Mouse (Mus musculus) cerebellum, postnatal 4 days (tissue): ENCODE results near the gene Gse1.

Experiments
- DNase-seq, 2 experiments: peaks; one replicate each; pipeline ENCODE4 v3.0.0; 2022; ENCODE audit warnings: low spot score in 2 of 2, mixed read lengths in 1 of 2

Gse1 gene

DNA sequence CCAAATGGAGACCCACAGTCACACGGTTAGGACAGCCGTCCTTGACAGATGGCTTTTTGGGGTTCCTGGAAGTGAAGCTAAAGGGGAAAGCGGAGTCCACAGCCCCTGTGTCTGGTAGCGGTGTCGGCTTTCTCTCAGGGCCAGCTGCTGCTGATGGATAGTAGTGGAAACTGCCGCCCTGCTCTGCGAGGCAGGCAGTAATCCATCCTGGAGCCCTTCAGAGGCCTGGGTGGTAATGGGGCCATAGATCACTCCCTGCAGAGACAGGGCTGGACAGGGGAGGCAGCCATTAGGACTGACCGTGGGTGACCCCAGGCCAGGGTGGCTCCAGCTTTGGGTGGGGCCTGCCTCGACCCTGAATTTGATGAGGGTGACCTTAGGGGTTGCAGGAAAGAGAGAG is 146.3 kb downstream of the Gse1 start:
- no peak for DNase-seq

- DNase-seq, result no peak
These were observed 146.9 kb downstream of the Gse1 start for GRCm38 (mm10) chr8:120375170-120375569.

- no peak for DNase-seq
These were observed 148.0 kb downstream of the Gse1 start for GRCm38 (mm10) chr8:120376215-120376614.

DNA sequence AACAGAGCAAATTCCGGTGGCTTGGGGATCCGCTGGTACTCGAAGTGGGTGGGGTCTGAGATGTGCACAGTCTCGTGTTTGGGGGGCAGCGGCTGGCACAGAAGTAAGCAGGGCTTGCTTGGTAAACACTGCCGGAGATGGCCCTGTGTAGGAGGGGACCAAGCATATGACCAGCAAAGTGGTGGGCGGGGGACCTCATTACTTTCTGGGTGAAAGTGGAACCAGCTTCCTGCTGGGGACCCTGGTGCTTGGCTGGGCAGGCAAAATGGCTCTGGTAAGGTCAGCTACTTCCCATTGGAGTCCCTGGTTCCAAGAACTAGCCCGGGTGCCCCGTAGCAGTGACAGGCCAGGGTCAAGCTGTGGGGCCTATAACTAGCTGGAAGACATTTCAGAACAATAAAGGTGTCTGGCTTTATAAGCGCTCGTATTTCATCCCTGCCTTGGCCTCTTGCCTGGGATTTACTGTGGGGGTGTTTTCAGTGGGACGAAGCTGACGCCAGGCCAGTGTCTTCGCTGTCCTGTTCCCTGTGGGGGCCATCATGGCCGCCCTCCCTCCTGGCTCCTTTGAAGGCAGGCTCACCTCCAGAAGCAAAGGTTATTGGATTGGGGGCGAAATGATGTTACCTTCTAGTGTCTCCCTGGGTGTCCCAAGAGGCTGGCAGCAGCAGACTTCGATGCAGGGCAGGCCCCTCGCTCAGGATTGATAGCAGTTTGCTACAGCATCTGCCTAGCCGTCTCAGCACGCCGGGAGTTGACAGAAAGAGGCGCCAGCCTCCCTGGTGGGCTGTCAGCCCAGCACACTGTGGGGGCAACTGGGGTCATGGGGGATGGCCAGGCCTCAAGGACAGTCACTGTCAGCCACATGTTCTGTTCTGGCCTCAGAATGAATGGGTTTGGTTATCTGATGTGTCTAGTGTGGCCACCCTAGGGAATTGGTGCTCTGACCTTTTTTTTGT is 148.9 kb downstream of the Gse1 start:
- DNase-seq, result no peak

- no peak for DNase-seq
These were observed 149.5 kb downstream of the Gse1 start for GRCm38 (mm10) chr8:120377803-120378189.

DNA sequence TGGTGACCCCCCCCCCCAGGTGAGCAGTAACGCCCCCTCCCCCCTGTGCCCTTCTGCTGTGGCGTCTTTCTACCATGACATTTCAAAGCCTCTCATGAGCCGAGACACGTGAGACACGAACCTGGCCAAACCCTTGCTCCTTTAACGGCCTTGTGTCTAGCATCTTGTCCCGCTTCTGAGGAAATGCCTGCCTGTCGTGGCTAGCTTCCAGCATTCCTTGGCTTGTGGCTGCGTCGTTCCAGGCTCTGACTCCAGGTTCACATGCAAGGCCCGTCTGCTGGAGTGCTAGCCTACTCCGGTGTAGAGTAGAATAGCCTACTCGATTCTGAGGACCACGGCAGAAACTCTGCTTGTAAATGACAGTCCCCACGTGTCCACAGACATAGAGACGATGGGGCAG is 150.1 kb downstream of the Gse1 start:
- DNase-seq, result no peak

GRCm38 (mm10) chr8:120379015-120379414 is 150.8 kb downstream of the Gse1 start:
- no peak for DNase-seq

GRCm38 (mm10) chr8:120381865-120382264 is 153.6 kb downstream of the Gse1 start:
- no peak for DNase-seq

DNA sequence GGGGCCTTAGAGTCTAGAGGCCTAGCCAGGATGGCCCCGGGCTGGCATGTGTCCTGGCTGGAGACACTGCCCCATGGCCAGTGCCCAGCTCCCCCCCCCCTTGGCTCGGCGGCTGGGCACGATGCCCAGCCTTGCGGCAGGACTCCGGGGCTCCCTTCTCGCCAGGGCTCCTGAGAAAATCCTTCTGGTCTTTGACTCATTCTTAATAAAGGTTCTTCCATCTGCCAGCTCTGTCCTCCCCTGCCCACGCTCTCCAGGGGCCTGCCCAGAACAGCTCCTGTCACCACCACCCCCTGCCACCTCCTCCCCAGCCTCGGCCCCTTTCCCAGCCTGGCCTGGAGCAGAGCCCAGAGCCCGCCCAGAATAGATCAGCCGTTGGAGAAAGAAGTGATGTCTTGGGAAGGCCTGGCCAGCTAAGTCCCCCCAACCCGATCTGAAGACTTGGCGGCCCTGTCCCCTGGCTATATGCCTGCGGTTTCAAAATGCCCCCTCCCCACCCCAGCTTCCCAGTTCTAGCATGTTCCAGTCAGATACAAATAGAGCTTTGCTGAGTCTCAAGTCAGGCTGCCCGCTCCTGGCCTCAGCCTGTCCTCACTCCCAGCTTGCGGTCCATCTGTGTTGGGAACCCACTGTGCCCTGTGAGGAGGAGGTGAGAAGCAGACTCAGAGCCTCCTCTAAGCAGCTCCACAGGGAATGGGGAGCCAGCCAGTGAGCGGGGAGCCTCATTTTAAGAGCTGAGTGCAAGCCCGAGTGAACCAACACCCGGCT is 154.4 kb downstream of the Gse1 start:
- peak; percentile 62 to 91 for DNase-seq

GRCm38 (mm10) chr8:120383204-120383560 is 154.9 kb downstream of the Gse1 start:
- DNase-seq, result no peak

DNA sequence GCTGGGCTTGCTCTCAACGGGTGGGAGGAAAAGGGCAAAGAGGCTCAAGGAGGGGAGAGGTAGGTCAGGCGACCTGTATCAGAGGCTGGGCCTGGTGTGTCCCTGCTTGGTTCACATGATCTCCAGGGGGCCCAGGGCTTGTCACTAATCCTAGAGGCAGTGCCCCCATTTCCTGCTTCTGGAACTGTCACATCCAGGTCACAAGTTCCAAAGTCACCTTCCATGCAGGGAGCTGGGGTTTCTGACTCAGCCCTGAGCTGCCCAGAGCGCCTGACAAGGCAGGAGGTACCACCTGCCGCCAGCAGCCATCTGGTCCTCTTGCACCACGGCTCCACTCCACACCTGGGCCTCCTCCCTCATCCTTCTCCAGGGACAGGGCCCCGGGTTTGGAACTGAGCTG is 155.5 kb downstream of the Gse1 start:
- DNase-seq, result no peak

DNA sequence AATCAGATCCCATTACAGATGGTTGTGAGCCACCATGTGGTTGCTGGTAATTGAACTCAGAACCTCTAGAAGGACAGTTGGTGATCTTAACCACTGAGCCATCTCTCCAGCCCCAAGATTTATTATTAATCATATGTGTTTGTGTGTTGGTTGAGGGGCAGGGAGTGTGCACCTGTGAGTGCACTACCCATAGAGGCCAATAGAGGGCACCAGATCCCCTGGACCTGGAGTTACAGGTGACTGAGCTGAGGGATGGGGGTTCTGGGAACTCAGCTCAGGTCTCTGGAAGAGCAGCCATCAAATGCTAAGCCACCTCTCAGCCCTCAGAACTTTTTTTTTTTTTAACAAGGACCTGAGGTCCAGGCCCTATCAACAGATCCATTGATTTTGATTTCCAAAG is 156.5 kb downstream of the Gse1 start:
- no peak for DNase-seq

- DNase-seq, result no peak
These were observed 160.0 kb downstream of the Gse1 start for GRCm38 (mm10) chr8:120388246-120388645.

DNA sequence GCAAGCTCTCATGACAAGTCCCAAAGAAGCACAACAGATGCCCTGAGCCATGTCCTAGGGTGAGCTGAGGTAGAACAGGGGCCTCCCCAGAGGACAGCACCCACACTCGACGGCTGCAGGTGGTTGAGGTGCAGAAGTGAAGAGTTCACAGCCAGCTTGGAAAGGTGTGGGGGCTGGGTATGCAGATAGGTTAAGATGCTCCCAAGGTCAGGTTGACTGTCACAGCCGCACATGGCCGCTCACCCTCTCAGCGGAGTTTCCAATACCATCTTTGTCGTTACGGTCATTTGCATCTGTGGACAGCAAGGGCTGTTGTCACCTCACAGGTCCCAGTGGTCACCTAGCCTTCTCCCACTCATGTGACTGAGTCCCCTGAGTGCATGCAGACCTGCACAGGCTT is 162.3 kb downstream of the Gse1 start:
- DNase-seq, result no peak

DNA sequence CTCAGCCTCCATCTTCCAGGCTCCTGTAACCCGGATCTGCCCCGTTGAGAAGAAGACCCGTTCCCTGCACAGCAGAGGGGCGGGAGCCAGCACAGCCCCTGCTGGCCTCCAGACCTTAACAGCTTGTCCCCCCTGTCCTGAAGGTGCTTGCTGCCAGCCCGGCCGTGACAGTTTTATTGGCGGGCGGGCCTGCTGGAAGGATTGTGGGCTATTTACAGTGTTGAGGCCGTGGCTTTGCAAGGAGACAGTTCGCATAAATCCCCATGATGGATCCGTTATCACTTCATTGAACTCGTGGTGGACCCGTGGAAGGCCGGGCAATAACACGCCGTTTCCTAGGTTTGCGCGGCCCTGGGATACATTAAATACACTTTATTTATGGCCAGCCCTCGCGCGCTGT is 163.6 kb downstream of the Gse1 start:
- DNase-seq, result no peak

- no peak for DNase-seq
These were observed 164.8 kb downstream of the Gse1 start for GRCm38 (mm10) chr8:120393085-120393484.

GRCm38 (mm10) chr8:120393871-120394275 is 165.6 kb downstream of the Gse1 start:
- DNase-seq, result peak in 1 of 2 experiments; percentile 73

DNA sequence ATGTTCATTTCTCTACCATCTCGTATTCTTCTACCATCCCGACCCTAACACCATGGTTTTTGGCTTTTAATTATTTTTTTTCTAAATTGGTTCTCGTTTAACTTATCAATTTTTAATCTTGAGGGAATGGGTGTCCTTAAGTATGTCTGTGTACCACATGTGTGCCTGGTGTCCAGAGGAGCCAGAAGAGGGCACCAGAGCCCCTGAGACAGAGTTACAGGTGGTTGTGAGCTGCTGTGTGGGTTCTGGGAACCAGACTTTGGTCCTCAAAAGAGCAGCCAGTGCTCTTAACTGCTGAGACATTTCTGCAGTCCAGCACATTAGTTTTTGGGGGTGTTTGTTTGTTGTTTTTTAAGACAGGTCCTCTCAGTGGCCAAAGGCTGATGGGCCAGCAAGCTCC is 167.6 kb downstream of the Gse1 start:
- no peak for DNase-seq

DNA sequence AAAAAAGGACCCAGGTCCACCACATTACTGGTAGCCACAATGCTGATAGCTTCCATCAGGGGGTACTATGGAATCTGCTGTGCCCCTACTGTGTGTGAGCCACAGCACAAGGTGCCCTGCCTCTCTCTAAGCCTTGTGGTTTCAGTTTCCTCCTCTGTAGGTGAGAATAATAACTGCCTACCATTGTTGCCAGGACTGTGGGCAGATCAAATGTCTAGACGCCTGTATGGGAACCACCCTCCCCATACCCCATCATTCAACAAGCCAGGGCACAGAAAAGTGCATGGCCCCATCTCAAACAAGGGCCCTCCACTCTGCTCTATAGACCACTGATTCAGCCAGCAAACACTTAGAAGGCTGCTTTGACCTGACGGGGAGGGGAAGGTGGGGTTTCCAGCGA is 168.5 kb downstream of the Gse1 start:
- no peak for DNase-seq

- DNase-seq, result no peak
These were observed 169.5 kb downstream of the Gse1 start for GRCm38 (mm10) chr8:120397444-120398411.

DNA sequence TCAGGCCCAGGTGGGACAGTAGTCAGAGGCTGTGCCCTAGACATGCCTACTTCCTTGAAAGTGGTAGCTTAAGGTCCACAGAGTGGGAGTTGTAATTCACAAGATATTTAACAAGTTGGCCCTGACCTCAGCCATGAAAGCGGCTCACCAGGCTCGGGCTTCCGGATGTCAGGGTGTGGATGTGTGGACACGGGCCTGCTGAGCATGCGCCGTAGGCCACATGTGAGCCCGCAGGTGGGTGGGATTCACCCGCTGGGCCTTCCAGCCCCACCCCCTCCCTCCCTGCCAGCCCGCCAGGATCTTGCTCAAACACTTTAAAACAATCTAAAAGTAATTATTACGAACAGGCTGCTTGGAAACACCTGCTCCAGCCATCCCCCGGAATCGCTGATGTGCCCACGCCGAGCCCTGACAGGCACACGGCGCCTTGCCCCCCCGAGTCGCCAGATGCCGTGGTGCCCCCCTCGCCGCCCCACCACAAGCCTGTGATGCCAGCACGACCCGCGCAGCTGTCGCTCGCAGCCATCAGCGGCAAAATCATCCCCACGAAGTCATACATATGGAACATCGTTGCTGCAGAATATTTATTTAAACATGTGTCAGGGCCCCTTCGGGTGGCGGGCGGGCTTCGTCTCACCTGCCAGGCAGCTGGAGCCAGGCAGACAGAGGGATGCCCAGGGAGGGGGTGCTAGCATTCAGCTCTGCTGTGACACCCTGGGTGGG is 171.1 kb downstream of the Gse1 start:
- DNase-seq, result no peak
